Mouse (Mus musculus) MEL (cell line): ENCODE measurements around the gene Kantr.

Experiments
- CHD1 ChIP-seq: IDR thresholded peaks from 2 replicates; pipeline ENCODE4 v1.6.1; 2012; ENCODE audit warnings: low read depth, mild to moderate bottlenecking, inconsistent platforms, low read length, improper control_type of control experiment
- CTCF ChIP-seq, 3 experiments: IDR thresholded peaks in 2 of 3; conservative IDR thresholded peaks in 1 of 3; 2 replicates each; pipeline ENCODE4 v1.5.1; 2011 to 2012; ENCODE audit warnings: low read length in 3 of 3, low read depth in 2 of 3, mild to moderate bottlenecking in 2 of 3, improper control_type of control experiment in 1 of 3, inconsistent platforms in 1 of 3, mixed read lengths in 1 of 3, moderate library complexity in 1 of 3; ENCODE audit not compliant: control insufficient read depth in 1 of 3, insufficient read depth in 1 of 3, poor library complexity in 1 of 3, severe bottlenecking in 1 of 3
- EP300 ChIP-seq, 2 experiments: IDR thresholded peaks; 2 replicates each; pipeline ENCODE4 v1.6.1; 2011; ENCODE audit warnings: improper control_type of control experiment in 2 of 2, low read length in 2 of 2, low read depth in 1 of 2, mild to moderate bottlenecking in 1 of 2
- GATA1 ChIP-seq: IDR thresholded peaks from 2 replicates; pipeline ENCODE4 v1.6.1; 2011; ENCODE audit warnings: low read depth, low read length, improper control_type of control experiment
- MXI1 ChIP-seq: IDR thresholded peaks from 2 replicates; pipeline ENCODE4 v1.6.1; 2011; ENCODE audit warnings: mild to moderate bottlenecking, low read depth, low read length, improper control_type of control experiment
- MYB ChIP-seq: IDR thresholded peaks from 2 replicates; pipeline ENCODE4 v1.6.1; 2011; ENCODE audit warnings: mild to moderate bottlenecking, low read depth, low read length, improper control_type of control experiment
- NRF1 ChIP-seq: IDR thresholded peaks from 2 replicates; pipeline ENCODE4 v1.6.1; 2014; ENCODE audit warnings: low read depth, mild to moderate bottlenecking, inconsistent platforms, low read length, improper control_type of control experiment, moderate library complexity; ENCODE audit not compliant: poor library complexity, insufficient read depth, severe bottlenecking
- SIN3A ChIP-seq: IDR thresholded peaks from 2 replicates; pipeline ENCODE4 v1.6.1; 2012; ENCODE audit warnings: low read length, improper control_type of control experiment, inconsistent platforms
- SMC3 ChIP-seq: IDR thresholded peaks from 2 replicates; pipeline ENCODE4 v1.6.1; 2011; ENCODE audit warnings: low read depth, low read length, improper control_type of control experiment
- TAL1 ChIP-seq: IDR thresholded peaks from 2 replicates; pipeline ENCODE4 v1.6.1; 2012; ENCODE audit warnings: mild to moderate bottlenecking, inconsistent platforms, low read length, moderate library complexity, mixed read lengths
- UBTF ChIP-seq: IDR thresholded peaks from 2 replicates; pipeline ENCODE4 v1.6.1; 2012; ENCODE audit warnings: low read depth, mild to moderate bottlenecking, inconsistent platforms, low read length, improper control_type of control experiment, moderate library complexity, borderline replicate concordance; ENCODE audit not compliant: insufficient read depth
- USF1 ChIP-seq: IDR thresholded peaks from 2 replicates; pipeline ENCODE4 v1.6.1; 2014; ENCODE audit warnings: low read depth, mild to moderate bottlenecking, inconsistent platforms, low read length, improper control_type of control experiment, moderate library complexity

DNA sequence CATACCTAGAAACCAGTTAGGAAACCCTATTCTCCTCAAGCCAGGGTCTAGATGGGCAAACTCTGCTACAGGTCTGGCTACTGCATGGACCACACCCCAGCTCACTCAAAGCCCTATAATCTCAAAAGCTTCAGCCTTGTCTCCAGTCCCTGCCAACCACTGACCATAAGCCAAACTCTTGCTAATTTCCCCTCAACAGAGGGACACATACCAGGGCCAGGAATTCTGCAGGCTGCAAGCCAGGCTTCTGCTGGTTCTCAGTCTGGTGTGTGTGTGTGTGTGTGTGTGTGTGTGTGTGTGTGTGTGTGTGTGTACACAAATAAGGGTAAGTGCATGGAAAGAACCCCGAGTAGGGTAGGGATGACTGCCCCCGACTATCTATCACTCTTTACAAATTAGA, 39.1 kb upstream of the Kantr start:
- no peak for TF ChIP-seq MXI1
- TF ChIP-seq NRF1: no peak
- TF ChIP-seq SMC3: no peak
- TF ChIP-seq EP300 (IDR thresholded peaks at IDR 0.05; ENCODE audit: low read depth in 1 of 2, low read length in 2 of 2): no peak
- no peak for TF ChIP-seq GATA1
- no peak for TF ChIP-seq CHD1
- no peak for TF ChIP-seq MYB
- TF ChIP-seq CTCF (IDR thresholded peaks at IDR 0.05 in 2 of 3, conservative IDR thresholded peaks at IDR 0.05 in 1 of 3; ENCODE audit: control insufficient read depth in 1 of 3, insufficient read depth in 1 of 3, low read depth in 2 of 3, low read length in 3 of 3, poor library complexity in 1 of 3, severe bottlenecking in 1 of 3): no peak
- TF ChIP-seq SIN3A: no peak
- TF ChIP-seq USF1: no peak
- TF ChIP-seq UBTF: no peak
- no peak for TF ChIP-seq TAL1
